Mouse (Mus musculus): ENCODE data around the gene Shc3. TPM values are rescaled to one million over a fixed set of nuclear protein-coding genes. Genes with fewer than 3 reads are reported as not detected.

Shc3 gene
- polyA plus RNA-seq, 1 experiment from 2014 or later, result 3.4 TPM

DNA sequence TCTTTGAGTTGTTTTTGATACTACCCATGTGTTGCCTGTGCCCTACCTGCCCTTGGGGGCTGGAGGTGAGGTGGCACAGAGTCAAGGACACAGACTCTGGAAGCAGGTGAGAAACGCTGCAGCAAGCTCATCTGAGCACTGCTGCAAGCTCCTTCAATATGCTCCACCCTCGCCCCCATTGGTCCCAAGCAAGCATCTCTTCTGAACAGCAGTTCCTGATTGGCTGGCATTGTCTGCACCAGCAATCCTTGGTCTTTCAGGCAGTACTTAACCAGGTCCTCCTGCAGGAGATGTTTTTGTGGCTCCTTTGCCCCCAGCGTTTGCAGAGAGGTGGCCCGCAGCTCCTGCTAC is 34.6 kb upstream of the Shc3 start:
- DNase-seq (ENCODE audit: low spot score), result no peak
- Histone ChIP-seq H3K9me3 (ENCODE audit: control insufficient read depth, low read length) (no peaks in the 10 kb centered on the region), H3K4me3 (ENCODE audit: low read depth, low read length) (no peak overlapping the region), H3K4me1 (replicated peaks; ENCODE audit: control insufficient read depth, insufficient read depth, low read length) (peaks cover 3% of the 10 kb centered on the region; the same call in 1 of the 2 replicates), H3K4me2 (replicated peaks; ENCODE audit: low read depth, low read length) (no peak overlapping the region), H3K27me3 (ENCODE audit: control insufficient read depth, insufficient read depth, low read length) (no peaks in the 10 kb centered on the region), H3K9ac (ENCODE audit: low read depth, low read length) (no peak overlapping the region), H3K36me3 (ENCODE audit: control insufficient read depth, insufficient read depth, low read length) (no peaks in the 10 kb centered on the region), H3K27ac (ENCODE audit: low read depth, low read length) (no peak overlapping the region)
- WGBS, result 49% methylated on average over 4 of the region's 4 CpGs
- peak; percentile 25; the same call in 1 of the 2 replicates for ATAC-seq (ENCODE audit: low FRiP score)

DNA sequence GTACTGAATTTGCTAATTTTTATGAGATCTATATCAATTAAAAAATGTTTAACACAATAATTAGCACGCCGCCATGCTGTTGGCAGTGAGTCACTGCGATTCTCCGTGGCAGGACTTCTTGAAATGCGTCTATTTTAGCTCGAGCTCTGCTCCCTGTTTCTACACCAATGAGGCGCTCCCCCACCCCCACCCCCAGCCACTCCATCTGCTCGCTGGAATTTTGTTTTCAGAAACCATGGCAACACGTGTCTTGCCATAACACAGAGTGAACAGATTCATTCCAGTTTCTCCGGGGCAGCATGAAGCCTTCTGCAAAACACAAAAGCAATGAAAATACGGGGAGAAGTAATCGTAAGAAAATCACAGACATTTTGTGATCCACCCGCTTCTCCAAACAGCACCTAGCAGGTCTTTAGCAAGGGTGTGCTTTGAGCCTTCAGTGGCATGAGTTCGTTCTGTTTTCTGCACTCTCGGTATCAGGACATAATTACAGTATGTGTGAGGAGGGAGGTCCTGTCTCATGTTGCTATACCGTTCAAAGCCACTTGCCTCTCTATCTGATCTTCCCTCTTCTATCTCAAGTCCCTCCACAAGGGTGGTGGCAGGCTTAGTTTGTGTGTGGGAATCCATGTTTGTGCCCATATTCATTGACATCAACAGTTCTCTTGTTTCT is 34.1 kb upstream of the Shc3 start:
- H3K4me1 ChIP-seq (replicated peaks; ENCODE audit: control insufficient read depth, insufficient read depth, low read length), result peaks cover 3% of the 10 kb centered on the region; the same call in 1 of the 2 replicates
- no peak overlapping the region for H3K27ac ChIP-seq (ENCODE audit: low read depth, low read length)
- no peak overlapping the region for H3K9ac ChIP-seq (ENCODE audit: low read depth, low read length)
- H3K9me3 ChIP-seq (ENCODE audit: control insufficient read depth, low read length), result no peaks in the 10 kb centered on the region
- DNase-seq (ENCODE audit: low spot score), result peak; percentile 71
- peak; percentile 71; the same call in 1 of the 2 replicates for ATAC-seq (ENCODE audit: low FRiP score)
- H3K4me2 ChIP-seq (replicated peaks; ENCODE audit: low read depth, low read length), result peak overlapping the region; percentile 12; the same call in 1 of the 2 replicates
- H3K27me3 ChIP-seq (ENCODE audit: control insufficient read depth, insufficient read depth, low read length), result no peaks in the 10 kb centered on the region
- no peaks in the 10 kb centered on the region for H3K36me3 ChIP-seq (ENCODE audit: control insufficient read depth, insufficient read depth, low read length)
- 27% methylated on average over 16 of the region's 16 CpGs for WGBS
- H3K4me3 ChIP-seq (ENCODE audit: low read depth, low read length), result no peak overlapping the region

DNA sequence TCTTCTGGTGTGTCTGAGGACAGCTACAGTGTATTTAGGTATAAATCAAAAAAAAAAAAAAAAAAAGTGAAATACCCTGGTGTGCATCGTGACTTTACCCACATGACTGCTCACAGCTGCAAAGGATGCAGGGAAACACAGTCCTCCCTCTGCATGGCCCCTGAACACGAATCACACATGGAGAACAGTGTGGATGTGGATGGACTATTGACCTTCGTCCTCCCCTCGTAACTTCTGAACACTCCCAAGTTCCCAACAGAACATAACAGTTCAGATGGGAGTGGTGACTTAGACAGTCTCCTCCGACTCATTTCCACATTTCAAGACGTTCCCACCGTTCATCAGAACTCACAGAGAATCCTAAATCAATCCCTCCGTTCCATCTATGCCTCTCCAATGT is 33.5 kb upstream of the Shc3 start:
- no peak overlapping the region for H3K9ac ChIP-seq (ENCODE audit: low read depth, low read length)
- H3K4me3 ChIP-seq (ENCODE audit: low read depth, low read length), result no peak overlapping the region
- WGBS, result 76% methylated on average over 8 of the region's 8 CpGs
- no peak overlapping the region for H3K4me2 ChIP-seq (replicated peaks; ENCODE audit: low read depth, low read length)
- H3K4me1 ChIP-seq (replicated peaks; ENCODE audit: control insufficient read depth, insufficient read depth, low read length), result peaks cover 3% of the 10 kb centered on the region; the same call in 1 of the 2 replicates
- no peaks in the 10 kb centered on the region for H3K27me3 ChIP-seq (ENCODE audit: control insufficient read depth, insufficient read depth, low read length)
- no peak overlapping the region for H3K27ac ChIP-seq (ENCODE audit: low read depth, low read length)
- H3K9me3 ChIP-seq (ENCODE audit: control insufficient read depth, low read length), result no peaks in the 10 kb centered on the region
- H3K36me3 ChIP-seq (ENCODE audit: control insufficient read depth, insufficient read depth, low read length), result no peaks in the 10 kb centered on the region
- ATAC-seq (ENCODE audit: low FRiP score) (no peak), DNase-seq (ENCODE audit: low spot score) (no peak)

DNA sequence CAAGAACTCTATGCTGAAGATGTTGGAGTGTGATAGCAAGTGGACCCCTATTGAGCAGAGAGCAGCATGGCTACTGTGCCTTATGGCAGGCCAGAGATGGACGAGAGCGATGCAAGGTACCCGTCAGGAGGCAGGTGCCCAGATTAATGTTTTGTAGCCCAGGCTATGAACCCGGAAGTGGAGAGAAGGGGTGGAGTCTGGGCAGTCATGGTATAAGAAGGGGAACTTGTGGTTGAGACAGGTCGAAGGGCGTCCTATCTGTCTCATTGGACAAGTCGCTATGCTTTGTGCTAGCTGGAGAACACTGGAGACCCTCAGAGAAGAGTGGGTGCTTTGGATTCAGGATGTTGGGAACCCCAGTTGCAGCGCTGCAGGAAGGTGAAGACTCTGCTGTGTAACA is 30.9 kb upstream of the Shc3 start:
- H3K9me3 ChIP-seq (ENCODE audit: control insufficient read depth, low read length), result no peaks in the 10 kb centered on the region
- no peak overlapping the region for H3K4me3 ChIP-seq (ENCODE audit: low read depth, low read length)
- no peak overlapping the region for H3K9ac ChIP-seq (ENCODE audit: low read depth, low read length)
- 88% methylated on average over 8 of the region's 8 CpGs for WGBS
- ATAC-seq (ENCODE audit: low FRiP score) (no peak), DNase-seq (ENCODE audit: low spot score) (no peak)
- H3K27ac ChIP-seq (ENCODE audit: low read depth, low read length), result no peak overlapping the region
- peaks cover 3% of the 10 kb centered on the region; the same call in 1 of the 2 replicates for H3K4me1 ChIP-seq (replicated peaks; ENCODE audit: control insufficient read depth, insufficient read depth, low read length)
- H3K27me3 ChIP-seq (ENCODE audit: control insufficient read depth, insufficient read depth, low read length), result no peaks in the 10 kb centered on the region
- no peak overlapping the region for H3K4me2 ChIP-seq (replicated peaks; ENCODE audit: low read depth, low read length)
- H3K36me3 ChIP-seq (ENCODE audit: control insufficient read depth, insufficient read depth, low read length), result no peaks in the 10 kb centered on the region

DNA sequence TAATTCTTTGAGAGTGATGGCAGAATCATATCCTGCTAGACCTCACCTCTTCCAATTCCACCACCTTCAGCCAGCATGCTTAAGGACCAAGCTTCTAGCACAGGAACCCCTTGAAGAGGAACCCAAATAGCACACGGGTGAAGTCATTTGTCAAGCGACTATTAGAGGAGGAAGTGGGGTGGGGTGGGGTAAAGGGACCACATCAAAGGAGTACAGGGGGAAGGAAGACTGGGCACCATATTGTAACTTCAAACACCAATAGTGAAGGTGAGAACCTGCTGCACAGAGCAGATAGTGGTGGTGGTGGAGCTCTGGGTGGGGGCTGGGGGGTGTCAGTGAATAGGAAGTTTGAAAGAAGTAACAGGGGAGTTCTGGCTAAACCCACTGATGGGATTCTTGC is 28.8 kb upstream of the Shc3 start:
- H3K4me1 ChIP-seq (replicated peaks; ENCODE audit: control insufficient read depth, insufficient read depth, low read length), result no peaks in the 10 kb centered on the region
- H3K4me2 ChIP-seq (replicated peaks; ENCODE audit: low read depth, low read length), result no peak overlapping the region
- H3K9ac ChIP-seq (ENCODE audit: low read depth, low read length), result no peak overlapping the region
- H3K36me3 ChIP-seq (ENCODE audit: control insufficient read depth, insufficient read depth, low read length), result no peaks in the 10 kb centered on the region
- no peak overlapping the region for H3K4me3 ChIP-seq (ENCODE audit: low read depth, low read length)
- no peak for ATAC-seq (ENCODE audit: low FRiP score)
- WGBS, result 76% methylated on average over 2 of the region's 2 CpGs
- no peak overlapping the region for H3K27ac ChIP-seq (ENCODE audit: low read depth, low read length)
- DNase-seq (ENCODE audit: low spot score), result no peak
- H3K27me3 ChIP-seq (ENCODE audit: control insufficient read depth, insufficient read depth, low read length), result no peaks in the 10 kb centered on the region; the same call in 1 of the 2 replicates
- H3K9me3 ChIP-seq (ENCODE audit: control insufficient read depth, low read length), result no peaks in the 10 kb centered on the region

DNA sequence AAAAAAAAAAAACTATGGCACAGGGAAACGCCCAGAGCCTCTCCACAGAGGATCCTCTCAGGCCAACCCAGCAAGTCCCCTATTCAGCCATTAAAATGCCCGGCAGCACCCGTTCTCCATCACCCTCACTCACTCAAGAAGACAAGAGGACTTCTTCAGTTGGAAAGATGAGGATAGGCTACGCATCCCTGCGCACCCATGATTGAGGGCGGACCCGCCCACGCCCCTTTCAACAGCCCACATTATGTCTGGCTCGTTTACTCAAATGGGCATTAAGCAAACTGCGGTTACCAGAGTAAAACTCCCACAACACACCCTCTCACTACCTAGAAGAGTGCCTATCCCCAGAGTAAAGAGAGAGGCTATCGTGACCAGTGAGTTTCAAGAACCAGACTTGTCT is 26.2 kb upstream of the Shc3 start:
- Histone ChIP-seq H3K36me3 (ENCODE audit: control insufficient read depth, insufficient read depth, low read length) (no peaks in the 10 kb centered on the region), H3K27ac (ENCODE audit: low read depth, low read length) (no peak overlapping the region), H3K27me3 (ENCODE audit: control insufficient read depth, insufficient read depth, low read length) (no peaks in the 10 kb centered on the region; the same call in 1 of the 2 replicates), H3K4me1 (replicated peaks; ENCODE audit: control insufficient read depth, insufficient read depth, low read length) (no peaks in the 10 kb centered on the region), H3K4me3 (ENCODE audit: low read depth, low read length) (peak overlapping the region; percentile 44; the same call in 1 of the 2 replicates), H3K4me2 (replicated peaks; ENCODE audit: low read depth, low read length) (peak overlapping the region; percentile 97), H3K9ac (ENCODE audit: low read depth, low read length) (no peak overlapping the region), H3K9me3 (ENCODE audit: control insufficient read depth, low read length) (no peaks in the 10 kb centered on the region)
- ATAC-seq (ENCODE audit: low FRiP score), result no peak
- WGBS, result 29% methylated on average over 11 of the region's 11 CpGs
- no peak for DNase-seq (ENCODE audit: low spot score)

DNA sequence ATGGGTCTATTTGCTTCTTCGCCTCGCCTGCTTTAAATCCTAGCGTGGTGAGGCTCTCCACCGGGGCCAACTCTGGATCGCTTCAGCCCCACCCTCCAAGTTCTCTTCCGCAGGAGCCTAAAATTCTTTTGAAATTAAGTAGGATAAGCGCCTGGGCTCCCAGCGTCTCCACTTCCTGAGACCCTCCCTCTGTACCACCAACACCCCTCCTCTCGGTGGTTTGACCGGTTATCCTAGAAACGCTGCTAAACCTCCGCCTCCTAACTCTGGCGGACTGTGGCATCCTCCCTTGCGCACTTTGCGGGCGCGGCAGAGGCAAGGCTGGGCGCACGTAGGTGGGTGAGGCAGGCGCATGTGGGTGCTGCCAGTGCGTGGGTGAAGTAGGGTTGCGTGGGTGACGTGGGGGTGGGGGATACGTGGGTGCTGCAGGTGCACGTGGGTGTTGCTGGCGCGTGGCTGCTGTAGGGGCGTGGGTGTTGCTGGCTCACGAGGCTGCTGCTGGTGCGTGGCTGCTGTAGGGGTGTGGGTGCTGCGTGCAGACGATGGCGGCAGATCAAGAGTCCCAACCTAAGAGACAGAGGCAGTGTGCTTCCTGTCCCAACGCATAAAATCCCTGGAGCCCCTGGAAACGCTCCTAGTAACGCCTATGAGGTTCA is 25.6 kb upstream of the Shc3 start:
- Histone ChIP-seq H3K4me2 (replicated peaks; ENCODE audit: low read depth, low read length) (peak overlapping the region; percentile 97), H3K4me1 (replicated peaks; ENCODE audit: control insufficient read depth, insufficient read depth, low read length) (no peaks in the 10 kb centered on the region), H3K4me3 (ENCODE audit: low read depth, low read length) (peak overlapping the region; percentile 44), H3K9ac (ENCODE audit: low read depth, low read length) (peak overlapping the region; percentile 48), H3K27ac (ENCODE audit: low read depth, low read length) (no peak overlapping the region), H3K9me3 (ENCODE audit: control insufficient read depth, low read length) (no peaks in the 10 kb centered on the region), H3K36me3 (ENCODE audit: control insufficient read depth, insufficient read depth, low read length) (no peaks in the 10 kb centered on the region), H3K27me3 (ENCODE audit: control insufficient read depth, insufficient read depth, low read length) (no peaks in the 10 kb centered on the region; the same call in 1 of the 2 replicates)
- WGBS, result under 1% methylated on average over 36 of the region's 36 CpGs
- peak; percentile 57 for ATAC-seq (ENCODE audit: low FRiP score)
- peak; percentile 58 for DNase-seq (ENCODE audit: low spot score)

DNA sequence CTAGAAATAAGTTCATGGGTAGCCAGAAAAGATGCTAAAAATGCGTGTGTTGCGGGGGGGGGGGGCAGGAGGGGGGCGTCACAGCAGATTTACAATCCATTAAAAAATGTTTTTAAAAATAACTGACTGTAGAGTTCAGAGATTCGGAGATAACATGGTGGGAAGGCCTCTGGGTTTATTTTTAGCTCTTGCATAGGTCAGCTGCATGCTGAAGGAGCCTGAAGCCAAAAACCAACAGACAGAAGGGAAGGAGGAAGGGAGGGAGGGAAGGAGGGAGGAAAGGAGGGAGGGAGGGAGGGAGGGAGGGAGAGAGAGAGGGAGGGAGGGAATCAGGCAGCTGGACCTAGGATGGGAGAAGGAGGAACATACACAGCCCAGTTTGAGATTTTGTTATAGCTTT is 18.8 kb upstream of the Shc3 start:
- no peaks in the 10 kb centered on the region for H3K4me1 ChIP-seq (replicated peaks; ENCODE audit: control insufficient read depth, insufficient read depth, low read length)
- H3K9ac ChIP-seq (ENCODE audit: low read depth, low read length), result no peak overlapping the region
- WGBS, result 68% methylated on average over 4 of the region's 4 CpGs
- ATAC-seq (ENCODE audit: low FRiP score) (no peak), DNase-seq (ENCODE audit: low spot score) (no peak)
- no peaks in the 10 kb centered on the region for H3K27me3 ChIP-seq (ENCODE audit: control insufficient read depth, insufficient read depth, low read length)
- no peaks in the 10 kb centered on the region for H3K36me3 ChIP-seq (ENCODE audit: control insufficient read depth, insufficient read depth, low read length)
- H3K27ac ChIP-seq (ENCODE audit: low read depth, low read length), result no peak overlapping the region
- no peaks in the 10 kb centered on the region for H3K9me3 ChIP-seq (ENCODE audit: control insufficient read depth, low read length)
- H3K4me2 ChIP-seq (replicated peaks; ENCODE audit: low read depth, low read length), result no peak overlapping the region
- no peak overlapping the region for H3K4me3 ChIP-seq (ENCODE audit: low read depth, low read length)

DNA sequence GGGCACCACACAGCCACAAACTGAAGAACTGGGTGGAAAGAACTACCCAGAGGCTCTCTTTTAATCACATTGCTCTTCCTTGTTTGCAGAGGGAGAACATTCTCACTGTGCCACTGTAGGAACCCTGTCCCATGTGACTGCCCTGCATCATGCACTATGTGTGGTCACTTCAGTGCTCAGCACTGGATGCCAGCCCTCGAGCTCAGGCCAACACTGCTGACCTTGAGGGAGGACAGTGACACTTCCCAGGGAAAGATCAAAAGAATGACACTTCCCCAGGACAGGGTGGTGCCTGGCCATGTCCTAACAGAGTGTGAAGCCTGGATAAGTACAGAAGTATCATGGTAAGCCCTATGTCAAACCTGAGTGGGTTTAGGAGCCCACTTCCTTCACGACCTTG is 13.0 kb upstream of the Shc3 start:
- Histone ChIP-seq H3K9me3 (ENCODE audit: control insufficient read depth, low read length) (no peaks in the 10 kb centered on the region), H3K36me3 (ENCODE audit: control insufficient read depth, insufficient read depth, low read length) (no peaks in the 10 kb centered on the region), H3K4me2 (replicated peaks; ENCODE audit: low read depth, low read length) (no peak overlapping the region), H3K4me1 (replicated peaks; ENCODE audit: control insufficient read depth, insufficient read depth, low read length) (peaks cover 5% of the 10 kb centered on the region; the same call in 1 of the 2 replicates), H3K9ac (ENCODE audit: low read depth, low read length) (no peak overlapping the region), H3K27ac (ENCODE audit: low read depth, low read length) (no peak overlapping the region), H3K27me3 (ENCODE audit: control insufficient read depth, insufficient read depth, low read length) (no peaks in the 10 kb centered on the region), H3K4me3 (ENCODE audit: low read depth, low read length) (no peak overlapping the region)
- WGBS, result 69% methylated on average over 2 of the region's 2 CpGs
- ATAC-seq (ENCODE audit: low FRiP score) (no peak), DNase-seq (ENCODE audit: low spot score) (no peak)

Measured in hindbrain, embryonic 11.5 days (tissue).